Mouse (Mus musculus) cerebral cortex, adult 2 months (tissue): ENCODE data around the gene Fdxr.

Experiments used
- WGBS: fragments of 180-500 bp; shearing (Covaris S2); methylation state at CpG from one replicate; pipeline ENCODE4 v1.1.7; 2018; 5-methylcytosine and 5-hydroxymethylcytosine counted together

The Fdxr gene

DNA sequence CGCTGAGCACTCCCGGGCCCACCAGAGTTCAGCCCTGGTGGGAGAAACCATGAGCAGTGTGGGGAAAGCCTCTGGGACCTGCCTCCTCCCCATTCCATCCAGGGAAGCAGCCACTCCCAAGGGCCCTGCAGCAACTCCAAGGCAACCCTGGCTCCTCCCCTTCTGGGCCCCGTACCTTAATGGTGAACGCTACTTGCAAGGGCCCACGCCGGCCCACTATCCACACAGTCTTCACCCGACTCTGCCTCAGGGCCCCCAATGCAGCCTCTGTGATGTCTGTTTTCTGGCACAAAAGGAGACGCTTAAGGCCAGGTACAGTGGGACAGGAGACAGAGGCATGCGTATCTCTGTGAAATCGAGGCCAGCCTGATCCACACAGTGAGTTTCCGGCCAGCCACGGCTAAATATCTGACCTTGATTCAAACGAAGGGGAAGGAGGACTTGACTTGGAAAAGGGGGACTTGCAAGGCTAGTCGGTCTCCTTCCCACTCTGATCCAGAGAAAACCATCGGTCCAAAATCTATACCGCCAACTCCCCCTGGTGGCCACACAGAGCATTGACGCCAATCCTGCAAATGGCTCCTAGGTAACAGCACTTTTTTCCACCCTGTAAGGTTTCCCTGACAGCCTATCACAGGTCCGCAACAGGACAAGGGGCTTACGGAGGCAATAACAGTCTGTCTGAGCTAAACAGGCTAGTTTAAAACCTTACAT is 6.5 kb downstream of the Fdxr start:
- 31% methylated on average over 18 of the region's 19 CpGs for WGBS

DNA sequence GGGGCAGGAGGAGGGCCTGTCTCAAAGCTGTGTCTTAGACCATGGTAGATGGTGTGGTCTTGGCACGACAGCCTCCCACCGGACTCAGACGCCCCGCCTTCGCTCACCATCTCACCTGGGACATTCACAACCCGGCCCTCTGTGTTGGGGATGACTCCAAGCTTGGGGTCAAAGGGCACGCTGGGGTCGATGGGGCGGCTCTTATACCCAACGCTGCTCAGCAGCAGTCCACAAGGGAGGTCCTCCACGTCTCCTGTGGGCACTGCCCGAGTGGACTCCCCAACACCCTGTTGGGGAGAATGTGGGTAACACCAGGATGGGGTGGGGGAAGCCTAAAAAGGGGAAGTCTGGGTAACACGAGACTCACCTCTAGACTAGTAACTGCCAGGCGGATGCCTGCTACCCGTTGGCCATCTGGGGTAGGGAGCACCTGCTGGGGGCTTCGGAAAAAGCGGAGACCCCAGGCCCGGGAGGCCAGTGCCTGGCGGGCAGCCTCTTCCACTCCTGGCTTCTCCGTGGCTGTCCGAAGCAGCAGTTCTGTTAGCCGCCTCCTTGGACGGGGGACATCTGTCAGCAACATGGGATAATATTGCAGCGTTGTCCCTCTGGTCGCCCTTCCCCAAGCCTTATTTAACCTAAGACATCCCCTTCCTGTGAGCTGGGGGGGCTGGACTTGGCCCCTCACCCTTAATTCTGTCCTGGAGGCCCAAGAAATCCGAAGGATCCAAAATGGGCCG is 7.4 kb downstream of the Fdxr start:
- 95% methylated on average over 27 of the region's 27 CpGs for WGBS

DNA sequence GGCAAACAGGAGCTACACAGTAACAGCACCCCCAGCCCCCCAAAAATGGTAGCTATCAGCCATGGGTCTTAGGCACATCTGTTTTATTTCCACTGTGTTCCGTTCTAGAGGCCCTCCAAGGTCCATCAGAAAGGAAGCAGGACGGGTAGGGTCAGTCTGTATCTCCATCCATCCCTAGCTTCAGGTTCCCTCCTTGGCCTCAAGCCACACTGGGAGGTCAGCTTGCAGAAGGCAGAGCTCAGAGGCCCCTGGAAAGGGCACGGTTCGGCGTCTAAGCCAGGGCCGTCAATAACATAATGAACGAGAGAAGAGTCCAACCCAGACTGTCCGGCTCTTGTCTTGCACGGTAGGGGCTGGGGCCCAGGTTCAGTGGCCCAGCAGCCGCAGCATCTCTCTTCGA is 8.9 kb downstream of the Fdxr start:
- 91% methylated on average over 11 of the region's 11 CpGs for WGBS

DNA sequence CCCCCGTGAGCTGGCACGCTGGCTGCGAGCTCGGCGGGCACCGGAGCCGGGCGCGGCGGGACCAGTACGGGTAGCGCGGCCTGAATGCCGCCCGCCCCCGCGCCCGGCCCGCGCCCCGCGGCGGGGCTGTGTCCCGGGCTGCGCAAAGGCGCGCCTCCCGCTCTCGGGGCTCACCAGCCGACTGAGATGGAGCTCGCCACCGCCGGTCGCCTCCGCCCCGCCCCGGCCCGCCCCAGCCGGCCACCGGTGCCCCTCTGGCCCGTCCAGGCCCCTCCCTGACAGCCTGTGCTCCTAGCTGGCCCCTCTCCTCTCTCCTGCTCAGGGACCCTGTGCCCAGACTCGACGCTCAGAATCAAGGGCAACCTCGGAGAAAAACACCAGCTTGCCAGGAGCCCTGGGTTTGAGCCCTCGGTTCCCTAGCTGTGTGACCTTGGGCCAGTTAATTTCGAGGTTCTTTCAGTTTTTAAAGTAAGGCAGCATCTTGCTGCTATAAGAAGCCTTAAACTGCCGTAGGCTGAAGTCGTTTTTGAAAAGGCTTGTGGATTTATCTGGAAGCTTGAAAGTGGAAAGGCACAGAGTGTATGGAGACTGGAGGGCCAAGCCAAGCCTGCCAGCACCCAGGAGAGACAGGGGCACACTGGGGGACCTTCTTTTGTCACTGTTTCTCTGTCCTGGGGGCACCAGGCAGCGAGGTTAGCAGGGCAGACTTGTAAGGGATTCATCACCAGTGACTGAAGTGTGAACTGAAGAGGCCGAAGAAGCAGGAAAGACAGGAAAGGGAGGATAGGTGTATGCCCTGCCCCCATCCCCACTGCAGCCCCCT is 9.6 kb downstream of the Fdxr start, which contains the start of gene Grin2c:
TSS of gene Grin2c (minus strand) at position 183 of the 823 bp plus-strand sequence.
- 10% methylated on average over 46 of the region's 50 CpGs for WGBS

GRCm38 (mm10) chr11:115266400-115266778 is 10.5 kb downstream of the Fdxr start:
- WGBS = 5% methylated on average over 22 of the region's 22 CpGs

DNA sequence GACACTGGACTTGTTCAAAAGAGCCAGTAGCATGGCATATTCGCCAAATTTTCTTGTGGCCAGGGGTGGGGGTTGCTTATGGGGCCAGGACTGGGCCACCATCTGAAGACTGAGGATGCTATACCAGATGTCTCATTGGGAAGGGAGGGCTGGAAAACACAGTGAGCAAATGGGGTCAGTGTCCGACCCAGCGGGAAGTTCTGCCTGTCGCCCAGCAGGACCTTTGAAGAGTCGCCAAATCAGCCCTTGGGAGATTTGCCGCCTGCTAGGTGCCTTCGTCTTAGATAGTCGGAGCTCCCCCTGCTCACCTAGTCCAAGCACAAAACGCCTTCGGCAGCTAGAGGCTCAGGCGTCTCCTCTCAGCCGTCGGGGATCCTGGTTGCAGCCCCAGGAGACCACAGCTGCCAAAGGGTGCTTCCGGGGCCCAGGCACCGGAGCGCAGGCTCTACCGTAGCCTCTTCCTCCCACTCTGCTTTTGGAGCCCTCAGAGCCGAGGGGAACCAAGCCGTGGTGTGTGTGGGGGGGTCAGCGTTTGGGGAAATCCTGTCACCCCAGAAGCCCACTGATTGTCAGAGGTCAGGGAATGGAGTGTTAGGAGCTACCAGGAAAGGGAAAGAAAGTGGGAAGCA is 11.0 kb downstream of the Fdxr start:
- WGBS = 11% methylated on average over 20 of the region's 20 CpGs

- 16% methylated on average over 39 of the region's 39 CpGs for WGBS
Measured at GRCm38 (mm10) chr11:115264862-115265668, 11.8 kb downstream of the Fdxr start.

DNA sequence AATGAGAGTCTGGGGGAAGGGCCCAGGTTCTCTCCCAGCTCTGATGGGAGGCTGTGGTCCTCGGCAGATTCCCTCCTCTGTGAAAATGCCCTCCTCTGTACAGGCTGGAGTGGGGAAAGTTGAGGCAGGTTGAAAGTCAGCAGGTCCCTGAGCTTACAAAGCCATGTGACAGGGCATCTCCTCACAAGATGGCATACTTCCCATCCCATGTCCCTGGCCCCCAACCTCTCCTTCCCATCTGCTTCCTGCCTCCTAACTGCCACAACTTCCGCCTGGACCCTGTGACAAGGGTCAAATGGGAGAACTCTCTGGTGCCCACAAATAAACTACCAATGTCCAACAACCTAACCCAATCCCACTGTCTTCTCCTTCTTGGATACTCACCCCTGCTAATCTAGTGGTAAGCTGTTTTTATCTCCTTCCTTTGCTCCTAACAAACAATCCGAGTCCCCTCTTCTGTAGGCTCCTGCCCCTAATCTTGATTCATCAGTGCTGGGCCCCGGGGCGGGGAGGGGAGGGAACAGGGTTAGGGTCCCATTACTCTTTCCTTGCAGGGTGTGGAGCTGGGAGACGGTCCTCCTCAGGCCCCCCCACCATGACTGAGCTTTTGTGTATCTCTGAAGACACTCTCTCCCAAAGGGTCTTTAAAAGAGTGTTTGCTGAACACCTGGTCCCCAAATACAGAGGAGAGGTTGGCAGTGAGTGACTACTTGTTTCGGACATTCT is 12.6 kb downstream of the Fdxr start:
- WGBS = 83% methylated on average over 7 of the region's 7 CpGs

- 78% methylated on average over 11 of the region's 11 CpGs for WGBS
Measured at GRCm38 (mm10) chr11:115262954-115263353, 13.9 kb downstream of the Fdxr start.

DNA sequence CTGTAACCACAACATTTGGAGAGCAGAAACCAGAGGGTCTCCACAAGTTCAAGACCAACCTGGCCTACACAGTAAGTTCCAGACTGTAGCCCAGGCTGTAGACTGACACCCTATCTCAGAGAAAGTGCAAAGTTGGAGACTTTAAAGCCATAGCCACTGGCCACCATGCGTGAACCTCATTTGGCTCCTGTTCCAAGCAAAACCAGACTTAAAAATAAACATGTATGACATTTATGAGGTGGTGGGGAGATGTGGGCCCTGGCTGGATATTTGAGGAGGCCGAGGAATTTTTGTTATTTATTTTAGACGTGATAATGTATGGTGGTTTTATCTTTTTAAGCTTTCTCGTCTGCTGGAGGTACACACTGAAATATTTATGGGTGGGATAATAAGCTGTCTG is 17.7 kb downstream of the Fdxr start:
- 82% methylated on average over 4 of the region's 4 CpGs for WGBS

DNA sequence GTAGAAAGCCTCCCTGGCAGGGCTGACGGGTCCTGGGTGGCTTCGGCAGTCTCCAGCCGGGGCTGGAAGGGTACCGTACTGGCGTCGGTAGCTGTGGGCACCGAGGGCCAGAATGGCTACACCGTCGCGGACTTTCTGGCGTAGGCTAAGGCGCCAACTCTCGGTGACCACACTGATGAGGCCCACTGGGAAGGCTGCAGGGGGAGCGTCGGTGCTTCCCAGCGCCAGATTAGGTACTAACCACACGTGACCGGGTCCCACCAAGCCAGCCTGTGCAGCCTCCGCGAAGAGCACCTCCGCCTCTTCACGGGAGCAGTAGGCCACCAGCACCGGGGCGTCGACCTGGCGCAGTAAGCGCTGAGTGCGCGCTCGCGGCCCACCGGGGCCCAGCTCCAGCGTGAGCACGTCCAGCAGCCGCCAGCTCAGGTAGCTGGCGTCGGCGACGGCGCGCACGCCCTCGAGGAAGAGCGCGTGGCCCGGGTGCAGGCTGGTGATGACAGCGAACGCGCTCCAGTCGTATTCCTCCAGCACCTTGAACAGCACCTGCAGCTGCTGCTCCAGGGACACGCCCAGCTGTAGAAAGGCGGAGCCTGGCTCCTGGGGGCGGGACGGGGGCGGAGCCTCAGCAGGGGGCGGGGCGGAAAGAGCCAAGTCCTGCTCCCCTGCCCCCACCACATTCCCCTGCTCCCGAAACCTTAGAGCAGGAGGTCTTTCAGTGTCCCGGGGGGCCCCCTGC is 18.9 kb downstream of the Fdxr start:
- WGBS = 23% methylated on average over 59 of the region's 59 CpGs

DNA sequence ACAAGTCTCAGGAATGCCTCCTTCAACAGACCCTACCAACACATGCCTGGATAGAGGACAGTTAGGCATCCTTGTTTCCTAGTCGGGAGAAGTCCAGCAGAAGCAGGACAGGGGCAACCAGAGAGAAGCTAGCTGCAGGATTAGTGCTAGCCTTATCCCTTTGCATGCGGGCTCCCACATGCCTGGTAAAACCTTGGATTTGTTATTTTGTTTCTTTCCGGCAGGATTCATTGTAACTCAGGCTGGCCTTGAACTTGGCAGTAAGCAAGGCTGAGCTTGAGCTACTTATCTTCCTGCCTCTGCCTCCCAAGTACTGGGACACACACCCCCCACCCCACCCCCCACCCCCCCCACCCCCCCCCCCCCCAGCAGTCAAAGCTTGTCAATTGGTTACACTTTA is 25.6 kb downstream of the Fdxr start:
- WGBS = 68% methylated on average over 3 of the region's 3 CpGs

DNA sequence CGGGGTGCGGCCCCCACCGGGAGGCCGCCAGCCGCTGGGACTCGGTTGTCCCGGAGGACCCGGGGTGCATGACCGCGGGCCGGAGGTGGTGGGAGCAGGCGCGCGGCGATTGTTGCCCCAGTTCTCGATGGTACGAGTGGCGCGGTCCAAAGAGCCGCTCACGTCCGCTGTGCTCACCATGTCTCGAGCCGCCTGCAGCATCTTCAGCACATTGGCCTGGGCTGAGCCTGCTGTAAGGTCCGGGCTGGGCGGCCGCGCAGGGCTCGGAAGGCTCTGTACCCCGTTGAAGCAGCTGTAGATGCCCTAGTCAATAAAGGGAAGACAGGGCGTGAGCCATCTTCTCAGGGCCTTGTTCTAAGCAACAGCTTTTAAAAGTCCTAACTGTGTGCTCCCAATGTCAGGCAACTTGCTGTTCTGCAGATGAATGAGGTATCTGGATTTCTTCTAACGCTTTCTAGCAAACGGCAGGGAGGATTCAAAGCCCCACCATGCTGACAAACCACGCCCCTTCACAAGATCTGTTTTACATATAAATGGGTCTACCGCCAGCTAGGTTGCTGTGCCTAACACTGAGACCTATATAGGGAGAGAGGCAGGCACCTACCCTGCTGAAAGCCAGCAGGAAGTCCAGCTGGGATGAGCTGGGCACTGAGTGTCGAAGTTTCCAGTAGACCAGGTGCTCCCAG is 26.3 kb downstream of the Fdxr start:
- 8% methylated on average over 36 of the region's 36 CpGs for WGBS

GRCm38 (mm10) chr11:115249721-115250404 is 27.0 kb downstream of the Fdxr start:
- 5% methylated on average over 63 of the region's 63 CpGs for WGBS

DNA sequence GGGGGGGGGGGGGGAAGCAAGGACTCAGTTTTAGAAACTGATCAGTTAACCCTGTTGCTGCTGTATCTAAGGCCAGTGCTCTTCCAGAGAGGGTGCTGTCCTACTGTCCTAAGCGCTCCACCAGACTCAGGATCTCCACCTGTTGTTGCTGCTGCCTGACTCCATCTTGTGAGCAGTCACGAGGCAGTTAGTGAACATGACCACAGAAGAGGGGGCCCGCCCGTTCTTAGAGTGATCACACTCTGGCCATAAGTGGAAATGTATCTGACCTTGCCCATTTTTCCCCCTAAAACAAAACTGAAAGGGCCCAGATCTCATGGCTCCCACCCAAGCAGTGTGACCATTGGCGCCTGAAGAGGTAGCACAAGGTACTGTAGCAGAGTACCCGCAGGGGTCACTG is 28.9 kb downstream of the Fdxr start:
- WGBS = 77% methylated on average over 6 of the region's 6 CpGs

- WGBS = 62% methylated on average over 3 of the region's 3 CpGs
Measured at GRCm38 (mm10) chr11:115247240-115247639, 29.6 kb downstream of the Fdxr start.

GRCm38 (mm10) chr11:115246386-115246785 is 30.5 kb downstream of the Fdxr start:
- 61% methylated on average over 8 of the region's 8 CpGs for WGBS

- 96% methylated on average over 8 of the region's 8 CpGs for WGBS
Measured at GRCm38 (mm10) chr11:115244840-115245239, 32.0 kb downstream of the Fdxr start.

GRCm38 (mm10) chr11:115243783-115244182 is 33.1 kb downstream of the Fdxr start:
- 96% methylated on average over 12 of the region's 12 CpGs for WGBS
